Comparison of ENCODE assay signal across 12 mouse cellular contexts in genomic region chr2:45040706-45041312, GRCm38 (mm10).
DNase-seq lines count a peak whose midpoint lies in the region; ATAC-seq and TF ChIP-seq lines count a peak whose summit lies in the region.
"Had no signal": no experiment of that assay in that cellular context is flagged by ENCODE, and none has a peak within 500 bp of the region (broad histone marks: within the 10 kb centered on the region; RNA-seq: fewer than 3 reads in every experiment).

No protein-coding gene starts in this region.

- intact Hi-C loops in heart, adult 2 months (cut with DNase I), result no loop called here

- no peaks in the 10 kb centered on the region for H3K36me3 ChIP-seq in heart, embryonic 12.5 days
- H3K36me3 ChIP-seq in heart, adult 2 months (ENCODE audit: control insufficient read depth, insufficient read depth, low read length), result no peaks in the 10 kb centered on the region
- H3K36me3 ChIP-seq in spleen, adult 2 months (ENCODE audit: control insufficient read depth, insufficient read depth, low read length), result no peaks in the 10 kb centered on the region
- no peaks in the 10 kb centered on the region for H3K36me3 ChIP-seq in liver, embryonic 11.5 days (ENCODE audit: control insufficient read depth, insufficient read depth, low read length)
- H3K36me3 ChIP-seq: embryonic facial prominence, embryonic 13.5 days; limb, embryonic 15.5 days had no signal

- TF ChIP-seq POLR2A in heart, adult 2 months (IDR thresholded peaks at IDR 0.05; ENCODE audit: insufficient read depth, low read depth, low read length), result no peak
- TF ChIP-seq POLR2A in spleen, adult 2 months (IDR thresholded peaks at IDR 0.05; ENCODE audit: low read depth, low read length), result no peak
- TF ChIP-seq POLR2A in cerebellum, adult 2 months (IDR thresholded peaks at IDR 0.05; ENCODE audit: borderline replicate concordance, insufficient read depth, low read length), result no peak

- H3K9me3 ChIP-seq in heart, embryonic 12.5 days (replicated peaks), result no peaks in the 10 kb centered on the region
- no peaks in the 10 kb centered on the region for H3K9me3 ChIP-seq in liver, embryonic 11.5 days (ENCODE audit: control insufficient read depth, low read length)
- H3K9me3 ChIP-seq: embryonic facial prominence, embryonic 13.5 days; limb, embryonic 15.5 days had no signal

- peak overlapping the region; percentile 81 for H3K27ac ChIP-seq in heart, embryonic 12.5 days (ENCODE audit: poor library complexity, severe bottlenecking)
- no peak overlapping the region; the same call in 1 of the 2 replicates for H3K27ac ChIP-seq in heart, adult 2 months
- H3K27ac ChIP-seq in spleen, adult 2 months (ENCODE audit: insufficient read depth, low read length), result peak overlapping the region; percentile 35; the same call in 1 of the 2 replicates
- H3K27ac ChIP-seq in liver, embryonic 11.5 days (ENCODE audit: low read depth, low read length), result peak overlapping the region; percentile 93
- no peak overlapping the region for H3K27ac ChIP-seq in cerebellum, adult 2 months (ENCODE audit: insufficient read depth, low read length)
- H3K27ac ChIP-seq: embryonic facial prominence, embryonic 13.5 days; limb, embryonic 15.5 days had no signal

- H3K79me2 ChIP-seq in heart, adult 2 months (replicated peaks; ENCODE audit: control insufficient read depth, insufficient read depth, low read length), result no peaks in the 10 kb centered on the region

- no peak overlapping the region for H3K9ac ChIP-seq in heart, embryonic 12.5 days
- H3K9ac ChIP-seq in heart, adult 2 months (ENCODE audit: low read depth, low read length), result no peak overlapping the region
- peak overlapping the region; percentile 30; the same call in 1 of the 2 replicates for H3K9ac ChIP-seq in liver, embryonic 11.5 days (ENCODE audit: low read depth, low read length)
- H3K9ac ChIP-seq: embryonic facial prominence, embryonic 13.5 days; limb, embryonic 15.5 days had no signal

- no peak for DNase-seq in heart, adult 2 months
- no peak for DNase-seq in spleen, adult 2 months (ENCODE audit: low read depth in 1 of 2, low spot score in 2 of 2)
- DNase-seq in spleen, postnatal 14 days (ENCODE audit: low spot score in 2 of 2), result no peak
- no peak for DNase-seq in liver, embryonic 11.5 days (ENCODE audit: low spot score)
- DNase-seq in Muller cell, postnatal 12 days (ENCODE audit: inconsistent ontology term), result no peak
- no peak for DNase-seq in cerebellum, adult 2 months
- no peak for DNase-seq in left cerebral cortex, adult 18-20 months (ENCODE audit: low spot score in 2 of 2)
- DNase-seq: cerebellum, postnatal 10 days; kidney, postnatal 36 days had no signal

- TF ChIP-seq CTCF in heart, adult 2 months (IDR thresholded peaks at IDR 0.05), result no peak
- TF ChIP-seq CTCF in spleen, adult 2 months (IDR thresholded peaks at IDR 0.05; ENCODE audit: extremely low read depth, insufficient read depth, insufficient read length, insufficient replicate concordance), result no peak
- no peak for TF ChIP-seq CTCF in cerebellum, adult 2 months (IDR thresholded peaks at IDR 0.05; ENCODE audit: borderline replicate concordance, insufficient read depth, low read depth, low read length)

- peaks cover 63% of the 10 kb centered on the region for H3K4me1 ChIP-seq in heart, embryonic 12.5 days (replicated peaks)
- peaks cover 12% of the 10 kb centered on the region for H3K4me1 ChIP-seq in heart, adult 2 months (ENCODE audit: control insufficient read depth, insufficient read depth, low read length)
- no peaks in the 10 kb centered on the region; the same call in none of the 2 replicates for H3K4me1 ChIP-seq in spleen, adult 2 months (ENCODE audit: control insufficient read depth, insufficient read depth, insufficient read length)
- H3K4me1 ChIP-seq in liver, embryonic 11.5 days (replicated peaks; ENCODE audit: control insufficient read depth, insufficient read depth, low read length), result peaks cover 75% of the 10 kb centered on the region
- no peaks in the 10 kb centered on the region for H3K4me1 ChIP-seq in cerebellum, adult 2 months (ENCODE audit: control insufficient read depth, insufficient read depth, low read length)

- no peak for TF ChIP-seq EP300 in heart, adult 2 months (IDR thresholded peaks at IDR 0.05; ENCODE audit: insufficient read depth, low read depth, low read length)

- 44% methylated on average over 13 of the region's 13 CpGs for WGBS in heart, embryonic 12.5 days
- WGBS in heart, adult 2 months, result 62% methylated on average over 13 of the region's 13 CpGs
- 85% methylated on average over 13 of the region's 13 CpGs for WGBS in spleen, adult 2 months
- 48% methylated on average over 13 of the region's 13 CpGs for WGBS in liver, embryonic 11.5 days
- 75% methylated on average over 13 of the region's 13 CpGs for WGBS in cerebellum, adult 2 months

- no peak overlapping the region for H3K4me3 ChIP-seq in heart, embryonic 12.5 days
- no peak overlapping the region for H3K4me3 ChIP-seq in heart, adult 2 months
- H3K4me3 ChIP-seq in spleen, adult 2 months (ENCODE audit: extremely low read depth, insufficient read depth, insufficient read length), result no peak overlapping the region
- H3K4me3 ChIP-seq in liver, embryonic 11.5 days (ENCODE audit: low read depth, low read length), result no peak overlapping the region
- H3K4me3 ChIP-seq in cerebellum, adult 2 months (replicated peaks; ENCODE audit: insufficient read depth, low read depth, low read length), result no peak overlapping the region
- H3K4me3 ChIP-seq: embryonic facial prominence, embryonic 13.5 days; limb, embryonic 15.5 days had no signal

- H3K4me2 ChIP-seq in heart, embryonic 12.5 days, result peak overlapping the region; percentile 43
- peak overlapping the region; percentile 52 for H3K4me2 ChIP-seq in liver, embryonic 11.5 days
- H3K4me2 ChIP-seq: embryonic facial prominence, embryonic 13.5 days; limb, embryonic 15.5 days had no signal

- ATAC-seq in heart, embryonic 12.5 days (ENCODE audit: insufficient number of reproducible peaks, low FRiP score), result peak; percentile 77
- peak; percentile 88 for ATAC-seq in liver, embryonic 11.5 days (replicated peaks; ENCODE audit: low FRiP score)

- no peaks in the 10 kb centered on the region for H3K27me3 ChIP-seq in heart, embryonic 12.5 days (replicated peaks)
- no peaks in the 10 kb centered on the region for H3K27me3 ChIP-seq in heart, adult 2 months (ENCODE audit: control insufficient read depth, insufficient read depth, low read length)
- H3K27me3 ChIP-seq in spleen, adult 2 months (ENCODE audit: control insufficient read depth, insufficient read depth, low read length), result no peaks in the 10 kb centered on the region
- no peaks in the 10 kb centered on the region for H3K27me3 ChIP-seq in liver, embryonic 11.5 days (replicated peaks; ENCODE audit: control insufficient read depth, insufficient read depth, low read length)
- no peaks in the 10 kb centered on the region for H3K27me3 ChIP-seq in cerebellum, adult 2 months (ENCODE audit: control insufficient read depth, insufficient read depth, low read length)
- H3K27me3 ChIP-seq: embryonic facial prominence, embryonic 13.5 days; limb, embryonic 15.5 days had no signal

Comparison
In these comparisons a context has a peak if more than half of its experiments do, and no peak if none do; other contexts are left out.
1. H3K27ac ChIP-seq: peak in heart, embryonic 12.5 days (single experiment), spleen, adult 2 months (single experiment) and liver, embryonic 11.5 days (single experiment); none in heart, adult 2 months (single experiment) and cerebellum, adult 2 months (single experiment).